Mouse (Mus musculus): ENCODE data around the gene Exph5. TPM values are rescaled to one million over a fixed set of nuclear protein-coding genes. Genes with fewer than 3 reads are reported as not detected.

The Exph5 gene
- polyA plus RNA-seq, 1 experiment from 2014 or later: 0.11 TPM

Small RNAs within 50 kb of the gene (microRNA-seq; reads per million reads assigned to microRNA genes)
- gene Mir130c: not detected

Other genes with a start within 250 kb of the Exph5 start
- gene Ddx10, start 53.6 kb upstream of the Exph5 start, polyA plus RNA-seq (2015; fragmentation: Nextera tagmentation; extraction: Ambion mirVana): 23.7 and 24.2 TPM in 2 replicates
- gene Kdelc2, start 82.4 kb downstream of the Exph5 start, polyA plus RNA-seq (2015; fragmentation: Nextera tagmentation; extraction: Ambion mirVana): 5.0 and 5.2 TPM in 2 replicates
- gene 4930550C14Rik, start 100.7 kb downstream of the Exph5 start, polyA plus RNA-seq (2015; fragmentation: Nextera tagmentation; extraction: Ambion mirVana): 0.14 TPM in 1 of 2 replicates, not detected in the other
- gene Atm, start 235.1 kb downstream of the Exph5 start, polyA plus RNA-seq (2015; fragmentation: Nextera tagmentation; extraction: Ambion mirVana): 12.4 and 13.4 TPM in 2 replicates
- gene Npat, start 235.4 kb downstream of the Exph5 start, polyA plus RNA-seq (2015; fragmentation: Nextera tagmentation; extraction: Ambion mirVana): 13.2 and 14.6 TPM in 2 replicates